Mouse (Mus musculus): ENCODE measurements at regions not wholly inside any gene's neighbourhood (a gene's known extent, or its start where the extent isn't known, plus 50 kb on each side); places are given as distances from the start of the nearest gene placed in this dataset.

DNA sequence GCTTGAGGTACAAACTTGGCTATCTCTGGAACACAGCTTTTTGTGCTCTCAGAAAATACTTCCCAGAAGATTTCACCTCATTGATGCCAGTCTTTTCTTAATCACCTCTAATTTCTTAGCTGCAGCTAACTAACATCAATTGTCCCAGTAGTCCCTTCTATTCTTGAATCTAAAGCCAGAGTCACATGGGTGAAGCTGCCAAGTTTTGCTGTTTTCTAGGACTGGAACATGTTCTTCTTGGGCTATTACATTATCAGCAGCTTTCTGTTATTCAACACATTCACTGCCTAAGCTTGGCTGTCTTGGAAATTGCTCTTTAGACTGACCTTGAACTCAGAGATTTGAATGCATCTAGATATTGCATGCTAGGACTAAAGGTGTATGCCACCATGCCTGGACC is 583.9 kb downstream of the Cetn3 start:
- no peak for DNase-seq

GRCm38 (mm10) chr13:82371579-82371978 is 588.7 kb downstream of the Cetn3 start:
- no peak for DNase-seq

DNA sequence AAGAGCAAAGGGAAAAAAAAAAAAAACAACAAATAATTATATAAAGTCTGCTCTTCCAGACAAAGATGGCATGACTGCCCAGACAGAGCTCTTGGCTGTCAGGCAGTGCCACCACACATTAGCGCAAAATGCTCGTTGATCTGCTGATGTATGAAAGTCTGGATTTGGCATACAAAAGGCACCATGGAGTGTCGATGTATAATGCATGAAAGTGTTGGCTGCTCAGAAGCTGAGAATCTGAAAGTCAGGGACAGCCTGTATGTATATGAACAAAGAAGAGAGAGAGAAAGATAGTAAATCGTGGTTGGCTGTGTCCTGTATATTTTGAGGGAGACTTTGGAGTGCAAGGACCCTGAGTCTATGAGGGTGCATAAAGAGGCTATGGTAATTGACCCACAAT is 589.7 kb downstream of the Cetn3 start:
- DNase-seq, result no peak

- DNase-seq, result no peak
These were observed 610.0 kb downstream of the Cetn3 start for GRCm38 (mm10) chr13:82392908-82393307.

GRCm38 (mm10) chr13:82393496-82393895 is 610.6 kb downstream of the Cetn3 start:
- no peak for DNase-seq

- no peak for DNase-seq
These were observed 630.8 kb downstream of the Cetn3 start for GRCm38 (mm10) chr13:82413677-82414076.

DNA sequence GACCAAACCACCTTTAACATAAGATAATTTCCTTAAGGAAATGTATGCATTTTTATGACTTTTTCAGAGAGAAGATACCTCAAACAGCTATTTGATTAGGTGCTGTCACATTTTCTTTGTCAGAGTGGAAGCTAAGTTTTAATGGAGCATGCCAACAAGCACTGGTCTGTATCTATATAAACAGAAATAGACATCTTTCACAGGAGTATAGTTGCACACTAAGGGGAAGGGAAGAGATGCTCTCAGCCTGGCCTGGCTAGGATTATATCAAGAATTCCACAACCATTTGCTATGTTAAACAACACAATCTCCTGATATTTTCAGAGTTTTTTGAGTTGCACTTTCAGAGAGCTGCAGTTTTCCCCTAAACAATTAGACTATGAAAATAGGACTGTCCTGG is 638.1 kb downstream of the Cetn3 start:
- no peak for DNase-seq

- no peak for DNase-seq
These were observed 641.2 kb downstream of the Cetn3 start for GRCm38 (mm10) chr13:82423911-82424654.

DNA sequence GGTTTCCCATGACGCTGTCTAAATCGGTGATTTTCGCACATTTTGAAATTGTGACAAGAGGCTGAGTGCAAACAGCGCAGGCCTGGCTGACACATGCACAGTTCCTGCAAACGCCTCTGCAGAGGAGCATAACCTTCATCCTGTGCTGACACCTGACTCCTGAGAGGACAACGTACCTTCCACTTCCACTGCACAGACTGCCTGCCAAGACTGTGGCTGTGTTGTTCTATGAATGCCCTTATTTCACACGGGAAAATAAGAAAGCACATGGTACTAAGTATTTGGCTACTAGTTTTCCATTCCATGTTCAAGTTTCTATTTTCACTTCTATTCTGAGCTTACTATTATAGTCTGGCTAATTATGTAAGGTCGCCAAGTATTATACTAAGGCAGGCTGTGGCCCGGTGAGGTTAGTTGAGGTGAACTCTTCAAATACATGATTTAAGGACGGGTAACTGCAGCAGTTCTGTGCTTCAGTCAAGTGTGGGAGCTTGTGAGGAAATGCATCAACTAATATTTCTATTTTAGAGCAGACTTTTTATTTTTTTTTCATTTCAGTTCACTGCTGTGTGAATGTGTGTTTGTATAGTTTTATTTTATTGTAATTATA is 642.0 kb downstream of the Cetn3 start:
- DNase-seq, result no peak

DNA sequence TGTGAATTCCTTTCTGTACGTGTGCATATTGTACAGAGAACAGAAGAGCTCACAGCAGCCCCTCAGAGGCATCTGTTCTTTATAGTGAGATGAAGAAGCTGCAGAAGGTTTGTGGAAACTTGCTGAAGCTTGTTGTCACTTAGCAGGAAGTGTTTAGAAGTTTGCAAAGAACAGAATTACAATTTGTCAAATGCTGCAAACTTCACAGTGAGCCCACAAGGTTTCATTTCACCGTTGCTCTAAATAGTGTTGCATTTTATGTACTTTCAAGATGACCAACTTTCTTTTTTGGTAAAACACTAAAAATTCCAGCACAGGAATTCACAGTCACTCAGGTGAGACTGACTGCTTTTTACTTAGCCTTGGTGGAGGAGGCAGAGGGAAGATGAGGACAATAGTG is 649.5 kb downstream of the Cetn3 start:
- no peak for DNase-seq

GRCm38 (mm10) chr13:82439294-82439693 is 656.4 kb downstream of the Cetn3 start:
- DNase-seq, result no peak

- no peak for DNase-seq
These were observed 670.8 kb downstream of the Cetn3 start for GRCm38 (mm10) chr13:82453650-82454049.

GRCm38 (mm10) chr13:82483265-82483929 is 700.5 kb downstream of the Cetn3 start:
- DNase-seq, result no peak

DNA sequence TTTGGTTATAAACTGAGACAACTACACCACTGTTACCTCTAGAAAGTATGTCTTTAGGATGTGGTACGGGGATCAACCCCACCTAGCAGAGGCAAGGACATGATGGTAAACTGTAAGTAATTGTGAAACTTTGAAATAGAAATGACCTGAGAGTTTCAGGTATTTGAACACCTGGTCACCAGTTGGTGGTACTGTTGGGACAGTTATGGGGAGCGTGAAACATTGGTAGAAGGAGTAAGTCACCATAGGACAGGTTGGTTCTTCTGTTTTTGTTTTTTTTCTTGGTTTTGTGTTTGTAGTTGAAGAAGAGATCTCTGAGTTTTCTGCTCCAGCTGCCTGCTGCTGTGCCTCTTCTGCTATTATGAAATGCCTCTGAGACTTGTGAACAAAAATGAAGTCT is 713.7 kb downstream of the Cetn3 start:
- no peak for DNase-seq

- no peak for DNase-seq
These were observed 725.3 kb downstream of the Cetn3 start for GRCm38 (mm10) chr13:82508176-82508575.

- no peak for DNase-seq
These were observed 726.6 kb downstream of the Cetn3 start for GRCm38 (mm10) chr13:82509512-82509911.

Data from adrenal gland, adult 2 months (tissue).